Mouse (Mus musculus) common myeloid progenitor, adult 5-6 weeks (primary cell): ENCODE measurements at regions not wholly inside any gene's neighbourhood (a gene's known extent, or its start where the extent isn't known, plus 50 kb on each side); places are given as distances from the start of the nearest gene placed in this dataset.
A peak's percentile ranks its signal among the peaks of the same experiment; 100 is the strongest.

ENCODE experiments used
- ATAC-seq: replicated peaks from 2 replicates; pipeline ENCODE4 v1.8.0; 2016; ENCODE audit warnings: low read depth, mild to moderate bottlenecking, moderate TSS enrichment, inconsistent platforms; ENCODE audit not compliant: poor library complexity, severe bottlenecking

- no peak for ATAC-seq
Measured at GRCm38 (mm10) chr16:22750725-22751287, 60.6 kb downstream of the Crygs start.

- ATAC-seq = no peak
Measured at GRCm38 (mm10) chr16:22744121-22744855, 67.1 kb downstream of the Crygs start.

DNA sequence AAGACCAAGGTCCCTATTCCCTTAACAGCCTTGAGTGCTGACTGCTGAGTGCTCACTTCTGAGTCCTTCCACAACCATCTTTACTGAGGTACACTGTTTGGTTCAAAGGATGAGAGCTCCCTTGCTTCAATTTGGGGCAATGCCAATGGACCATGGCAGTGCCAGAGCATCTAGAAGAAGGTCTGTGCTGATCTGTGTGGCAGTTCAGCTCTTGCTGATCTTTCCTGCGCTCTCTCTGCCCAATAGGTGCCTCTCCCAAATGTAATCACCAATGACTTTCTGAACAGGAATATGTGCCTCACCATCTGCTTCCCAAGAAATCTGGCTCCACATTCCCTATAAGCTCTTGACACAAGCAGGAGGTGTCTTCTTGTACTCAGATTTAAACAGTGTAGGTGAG is 67.9 kb downstream of the Crygs start:
- no peak for ATAC-seq

DNA sequence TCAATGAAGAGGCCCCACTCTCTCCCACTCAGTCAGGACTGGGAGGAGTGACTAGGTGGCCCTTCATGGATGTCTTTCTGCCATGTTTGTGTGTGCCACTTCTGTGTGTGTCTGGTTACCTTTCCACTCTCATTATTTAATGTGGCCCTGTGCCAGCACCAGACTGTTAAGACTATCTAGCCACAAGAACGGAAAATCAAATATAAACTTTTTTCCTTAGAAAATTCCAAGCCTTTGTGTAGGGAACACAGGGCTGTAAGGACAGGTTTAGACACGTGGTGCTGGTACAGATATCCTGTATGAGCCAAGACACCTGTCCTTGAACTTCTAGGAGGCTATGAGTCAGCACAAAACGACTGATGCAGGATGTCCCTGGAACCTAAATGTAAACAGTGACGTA is 69.9 kb downstream of the Crygs start:
- no peak for ATAC-seq

DNA sequence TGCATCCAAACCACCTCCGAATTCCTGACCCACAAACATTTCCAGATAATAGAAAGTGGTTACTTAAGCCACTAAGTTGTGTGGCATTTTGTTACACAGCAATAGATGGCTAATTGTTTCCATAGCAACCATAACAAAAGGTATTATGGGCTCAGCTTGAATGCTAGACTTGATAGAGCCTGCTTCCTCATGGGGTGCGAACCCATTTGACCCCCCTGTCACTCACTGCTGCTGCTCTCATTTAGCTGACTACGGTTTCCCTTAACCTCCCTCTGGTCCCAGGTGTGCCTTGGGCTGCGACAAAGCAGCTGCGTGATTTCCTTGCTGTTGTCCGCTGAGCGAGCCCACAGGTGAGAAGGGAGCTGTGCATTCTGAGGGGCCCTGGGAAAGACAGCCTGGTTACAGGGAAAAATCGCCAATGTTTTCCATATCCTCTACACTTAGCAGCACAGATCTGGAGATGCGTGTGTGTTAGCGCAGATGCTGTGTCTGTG is 76.8 kb downstream of the Crygs start:
- ATAC-seq = no peak

DNA sequence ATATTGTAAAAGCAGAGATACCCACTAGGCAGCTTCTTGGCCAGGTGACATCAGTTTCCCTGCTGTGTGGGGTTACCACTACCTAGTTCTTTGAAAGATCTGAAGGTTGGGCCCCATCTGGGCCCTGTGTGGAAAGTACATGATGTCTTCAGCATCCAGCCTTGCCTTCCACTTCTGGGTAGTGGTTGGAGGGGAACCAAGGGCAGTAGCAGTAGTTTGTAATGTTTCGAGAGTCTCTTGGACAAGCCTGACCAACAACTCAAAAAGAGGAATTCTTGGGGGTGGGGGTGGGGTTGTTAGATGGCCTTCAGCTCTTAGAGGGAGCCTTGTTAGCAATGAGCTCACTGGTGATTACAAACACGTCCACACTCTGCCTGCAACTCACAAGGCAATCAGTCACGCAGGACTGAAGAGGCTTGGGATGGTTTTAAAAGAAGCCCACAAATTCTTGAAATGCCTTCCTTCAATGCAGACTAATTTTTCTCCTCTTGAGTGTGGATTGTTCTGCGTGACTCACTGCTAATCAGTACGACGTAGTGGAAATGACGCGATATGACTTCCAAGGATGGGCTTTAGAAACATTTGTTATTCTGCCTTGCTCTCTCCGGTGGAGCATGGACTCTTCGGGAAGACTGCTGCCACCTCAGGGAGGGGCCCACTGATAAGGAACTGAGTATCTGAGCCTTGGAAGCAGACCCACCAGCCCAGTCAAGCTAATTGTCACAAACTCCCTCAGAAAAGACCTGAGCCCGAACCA is 76.9 kb upstream of the Dgkg start:
- no peak for ATAC-seq

DNA sequence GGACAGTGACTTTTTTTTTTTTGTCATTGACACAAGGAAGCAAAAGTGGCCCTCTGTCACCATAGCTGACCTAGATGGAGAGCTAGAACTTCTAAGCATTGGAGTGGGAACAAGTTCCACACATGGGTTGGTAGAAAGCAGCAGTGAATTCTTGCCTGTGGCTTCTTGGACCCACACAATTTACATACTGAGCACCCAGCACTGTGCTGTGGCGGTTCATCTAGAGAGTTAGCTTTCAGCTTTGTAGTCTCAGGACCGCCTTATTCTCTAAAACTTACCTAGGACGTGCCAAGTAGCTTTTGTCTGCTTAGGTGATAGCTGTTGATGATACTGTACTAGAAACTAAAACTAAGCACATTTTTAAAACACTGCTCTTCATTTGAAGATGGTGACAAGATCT is 72.1 kb upstream of the Dgkg start:
- no peak for ATAC-seq

DNA sequence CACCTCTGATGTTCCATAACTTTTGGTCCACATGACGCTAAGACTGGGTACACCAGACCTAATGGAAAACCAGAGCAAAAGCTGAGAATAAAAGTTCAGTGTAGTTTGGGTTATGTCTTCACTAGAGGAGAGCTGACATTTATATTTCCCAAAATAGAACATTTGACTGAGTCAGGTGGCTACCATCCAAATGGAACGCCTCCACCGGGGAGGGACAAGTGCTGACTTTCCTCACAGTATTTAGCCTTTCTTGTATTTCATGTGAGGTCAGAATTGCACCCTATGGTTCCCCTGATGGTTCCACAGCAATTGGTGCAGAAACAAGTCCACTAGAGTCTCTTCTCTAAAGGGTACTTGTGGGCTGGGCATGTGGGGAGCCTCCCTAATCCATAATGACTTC is 68.2 kb upstream of the Dgkg start:
- ATAC-seq = no peak

GRCm38 (mm10) chr16:22723333-22723732 is 66.3 kb upstream of the Dgkg start:
- no peak for ATAC-seq

GRCm38 (mm10) chr16:22719791-22720190 is 62.8 kb upstream of the Dgkg start:
- no peak for ATAC-seq

- 0 out of 2 replicates have a peak, but pooled peaks have one; percentile 15 for ATAC-seq
Measured at GRCm38 (mm10) chr16:22719304-22719703, 62.3 kb upstream of the Dgkg start.

GRCm38 (mm10) chr16:22717462-22717861 is 60.4 kb upstream of the Dgkg start:
- no peak for ATAC-seq

DNA sequence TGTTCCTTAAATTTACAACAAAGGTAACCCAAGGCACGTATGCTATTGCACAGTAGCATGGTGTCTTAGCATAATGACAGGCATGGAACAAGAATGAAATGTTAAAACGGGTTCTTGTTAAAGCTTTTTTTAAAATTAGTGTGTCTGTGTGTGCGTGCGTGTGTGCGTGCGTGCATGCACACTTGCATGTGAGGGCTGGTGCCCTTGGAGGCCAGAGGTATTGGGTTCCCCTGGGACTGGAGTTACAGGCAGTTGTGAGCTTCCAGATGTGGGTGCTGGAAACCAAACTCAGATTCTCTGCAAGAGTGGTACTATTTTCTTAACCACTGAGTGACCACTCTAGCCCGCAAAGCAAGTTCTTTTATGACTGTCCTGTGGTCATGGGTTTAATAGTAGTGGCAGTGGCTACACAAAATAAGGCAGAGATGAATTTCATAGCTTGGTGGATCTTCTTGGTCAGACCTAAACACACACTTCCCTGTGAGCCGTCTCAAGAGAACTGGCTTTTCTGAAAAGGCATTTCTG is 59.3 kb upstream of the Dgkg start:
- no peak for ATAC-seq

GRCm38 (mm10) chr16:22714315-22714714 is 57.3 kb upstream of the Dgkg start:
- ATAC-seq = no peak

DNA sequence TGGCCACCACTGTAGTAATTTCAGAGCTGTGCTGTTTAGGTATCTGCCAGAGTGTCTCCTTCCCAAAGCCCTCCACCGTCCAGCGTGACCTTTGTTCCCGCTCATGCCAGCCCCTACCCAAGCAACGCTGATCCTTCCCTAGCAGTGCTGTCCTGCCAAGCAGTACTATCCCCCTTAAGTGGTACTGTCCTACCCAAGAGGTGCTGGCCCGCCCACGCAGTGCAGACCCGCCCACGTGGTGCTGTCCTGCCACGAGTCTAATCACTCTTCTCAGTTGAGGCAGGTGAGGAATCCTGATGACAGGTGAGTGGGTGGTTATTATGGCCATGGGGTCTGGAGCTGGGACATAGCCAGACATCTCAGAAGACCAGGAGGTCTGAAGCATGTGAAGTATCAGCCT is 51.7 kb upstream of the Dgkg start:
- no peak for ATAC-seq
